Mouse (Mus musculus) liver, embryonic 14.5 days (tissue): ENCODE results near the gene 1700012B07Rik.

ENCODE experiments used
- CTCF ChIP-seq: IDR thresholded peaks from 2 replicates; pipeline ENCODE4 v1.5.1; 2016; ENCODE audit warnings: antibody characterized with exemption, low read depth, control low read depth
- EP300 ChIP-seq: IDR thresholded peaks from 2 replicates; pipeline ENCODE4 v1.6.1; 2016; ENCODE audit warnings: antibody characterized with exemption, low read depth

DNA sequence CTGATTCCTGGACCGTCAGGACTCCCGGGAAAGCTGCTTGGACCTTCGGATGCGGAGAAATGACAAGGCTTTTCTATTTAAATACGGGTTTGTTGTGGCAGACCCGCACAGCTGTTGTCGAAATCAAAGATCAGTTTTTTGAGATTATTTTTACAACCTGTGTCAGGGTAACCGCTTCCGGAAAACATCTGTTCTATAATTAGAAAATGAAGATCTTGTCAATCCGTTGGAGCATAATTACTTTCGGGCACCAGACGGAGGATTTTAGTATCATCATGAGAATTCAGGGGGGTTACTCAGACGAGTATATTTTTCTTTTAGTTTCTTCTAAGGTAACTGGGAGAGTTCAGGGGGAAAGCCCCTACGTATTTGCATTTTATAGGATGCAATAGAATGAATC is 57.7 kb downstream of the 1700012B07Rik start:
- TF ChIP-seq EP300 (no peak), CTCF (no peak)
